Mouse (Mus musculus) lung, postnatal 4 days (tissue): ENCODE results near the gene Lat2.

ENCODE experiments used
- DNase-seq, 2 experiments: peaks; one replicate each; pipeline ENCODE4 v3.0.0; 2021

Gene Lat2

DNA sequence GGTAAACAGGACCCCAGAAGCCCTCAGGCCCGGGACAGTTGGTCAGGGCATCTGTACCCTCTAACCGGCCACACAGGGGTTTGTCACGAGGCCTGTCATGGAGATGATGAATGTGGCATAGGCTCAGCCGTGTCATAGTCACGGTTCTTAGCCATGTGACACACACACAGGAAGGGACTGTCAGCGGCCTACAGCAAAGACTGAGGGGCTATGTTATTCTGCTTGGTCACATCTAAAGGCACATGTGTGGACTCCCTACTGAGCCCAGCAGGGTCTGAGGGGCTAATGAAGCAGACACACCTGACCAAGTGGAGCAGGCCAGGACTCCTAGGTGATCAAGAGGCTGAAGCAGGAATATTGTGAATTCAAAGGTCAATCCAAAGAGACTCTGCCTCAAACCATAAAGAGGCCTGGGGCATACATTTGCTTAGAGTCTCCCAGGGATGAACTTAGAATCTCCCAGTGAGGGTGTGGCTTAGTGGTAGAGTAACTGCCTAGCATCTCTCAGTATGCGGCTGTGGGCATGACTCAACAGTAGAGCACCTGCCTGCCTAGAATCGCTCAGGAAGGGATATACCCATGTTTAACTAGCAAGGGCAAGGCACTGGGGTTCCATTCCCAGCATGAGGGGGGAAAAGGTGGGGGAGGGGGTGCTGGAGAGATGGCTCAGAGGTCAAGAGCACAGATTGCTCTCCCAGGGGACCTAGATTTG lies 2.9 kb downstream of the Lat2 start:
- DNase-seq, result no peak

DNA sequence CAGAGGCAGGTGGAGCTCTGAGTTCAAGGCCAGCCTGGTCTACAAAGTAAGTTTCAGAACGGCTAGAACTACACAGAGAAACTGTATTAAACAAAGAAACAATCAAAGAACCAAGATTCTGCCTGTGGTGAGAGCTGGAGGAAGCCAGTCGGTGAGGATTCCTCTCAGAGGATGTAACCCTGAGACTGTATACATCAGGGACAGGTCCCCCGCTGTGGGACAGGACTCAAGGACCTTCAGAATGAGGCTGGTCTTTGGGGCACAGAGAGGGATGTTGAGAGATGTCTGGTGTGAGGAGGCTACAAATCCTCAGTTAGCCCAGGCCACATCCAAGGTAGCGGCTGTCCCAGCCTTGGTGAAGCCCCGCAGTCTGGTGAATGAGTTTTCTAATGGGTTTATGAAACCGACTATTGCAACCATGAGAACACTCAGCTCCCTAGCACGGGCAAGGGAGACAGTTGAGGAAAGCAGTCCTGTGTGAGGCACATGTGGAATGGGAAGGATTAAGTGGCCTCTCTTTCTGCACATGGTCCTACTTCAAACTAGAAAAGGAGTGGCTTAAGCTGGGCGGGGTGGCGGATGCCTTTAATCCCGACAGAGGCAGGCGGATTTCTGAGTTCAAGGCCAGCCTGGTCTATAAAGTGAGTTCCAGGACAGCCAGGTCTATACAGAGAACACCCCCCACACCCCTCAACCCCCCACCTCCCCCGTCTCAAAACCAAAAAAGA lies 4.7 kb downstream of the Lat2 start:
- no peak for DNase-seq

DNA sequence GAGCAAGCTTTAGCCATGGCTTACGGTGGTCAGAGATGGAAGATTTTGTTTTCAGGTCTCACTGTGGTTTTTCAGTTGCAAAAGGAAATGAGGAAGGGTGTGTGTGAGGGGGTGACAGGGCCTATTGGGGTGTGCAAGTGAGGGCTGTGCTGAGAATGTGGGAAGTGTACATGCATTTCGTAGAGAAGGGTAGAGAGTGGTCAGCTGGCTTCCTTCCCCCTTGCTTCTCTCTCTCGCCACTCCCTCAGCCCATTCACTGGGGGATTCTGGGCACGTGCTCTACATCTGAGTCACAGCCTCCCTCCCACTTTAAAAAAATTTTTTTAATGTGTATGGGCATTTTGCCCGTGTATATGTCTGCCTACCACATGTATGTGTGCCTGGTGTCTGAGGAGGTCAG lies 7.7 kb downstream of the Lat2 start:
- DNase-seq, result peak; percentile 43 to 53

DNA sequence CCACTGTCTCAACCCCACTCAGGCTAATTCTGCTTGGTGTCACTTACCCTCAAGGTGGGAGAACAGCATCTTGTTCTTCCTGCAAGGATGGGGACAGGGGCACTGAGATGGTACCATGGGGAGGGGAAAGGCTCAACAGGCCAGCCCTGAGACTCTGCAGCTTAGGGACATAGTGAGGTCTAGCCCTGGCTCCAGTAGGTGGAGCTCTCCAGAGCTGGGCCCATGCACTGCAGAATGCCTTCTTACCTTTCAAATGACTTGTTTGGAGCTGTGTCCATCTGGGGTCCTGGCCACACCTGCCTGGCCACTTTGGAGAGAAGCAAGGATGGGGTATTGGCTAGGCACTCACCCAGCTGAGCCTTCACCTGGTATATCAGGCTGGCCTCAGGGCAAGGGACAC lies 8.5 kb downstream of the Lat2 start:
- no peak for DNase-seq

DNA sequence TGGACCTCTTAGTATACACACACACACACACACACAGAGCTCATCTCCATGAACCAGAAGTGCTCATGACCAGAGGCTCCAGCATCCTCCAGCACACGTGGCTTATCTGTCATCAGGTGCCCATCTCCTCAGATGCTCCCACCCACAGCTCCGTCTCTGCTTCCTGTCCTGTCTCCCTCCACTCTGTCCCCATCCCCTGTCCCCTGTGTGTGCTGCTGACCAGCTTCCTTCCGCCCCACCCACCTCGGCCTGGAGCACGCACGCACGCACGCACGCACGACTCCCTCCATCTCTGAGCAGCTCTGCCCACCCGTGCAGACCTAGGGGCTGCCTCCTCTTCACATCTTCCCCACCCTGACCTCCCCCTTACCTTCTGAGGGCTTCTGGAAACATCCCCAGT lies 10.4 kb downstream of the Lat2 start:
- peak in 1 of 2 experiments; percentile 55 for DNase-seq

DNA sequence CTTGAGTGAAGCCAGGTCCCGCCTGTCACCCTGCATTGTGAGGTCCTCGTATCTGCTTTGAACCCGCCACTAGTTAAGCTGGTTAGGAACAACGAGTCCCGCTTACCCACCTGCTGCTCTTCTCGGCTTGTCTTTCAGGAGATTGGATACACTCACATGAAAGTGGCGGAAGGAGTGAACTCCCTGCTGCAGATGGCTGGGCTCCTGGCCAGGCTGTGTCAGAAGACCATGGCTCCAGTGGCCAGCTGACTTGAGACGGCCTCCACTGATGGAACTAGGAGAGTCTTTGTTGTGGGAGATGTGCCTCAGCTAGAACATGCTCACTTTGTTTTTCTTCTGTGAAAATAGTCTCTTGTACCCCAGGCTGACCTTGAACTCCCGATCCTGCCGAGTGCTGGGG lies 17.1 kb downstream of the Lat2 start:
- DNase-seq, result no peak

DNA sequence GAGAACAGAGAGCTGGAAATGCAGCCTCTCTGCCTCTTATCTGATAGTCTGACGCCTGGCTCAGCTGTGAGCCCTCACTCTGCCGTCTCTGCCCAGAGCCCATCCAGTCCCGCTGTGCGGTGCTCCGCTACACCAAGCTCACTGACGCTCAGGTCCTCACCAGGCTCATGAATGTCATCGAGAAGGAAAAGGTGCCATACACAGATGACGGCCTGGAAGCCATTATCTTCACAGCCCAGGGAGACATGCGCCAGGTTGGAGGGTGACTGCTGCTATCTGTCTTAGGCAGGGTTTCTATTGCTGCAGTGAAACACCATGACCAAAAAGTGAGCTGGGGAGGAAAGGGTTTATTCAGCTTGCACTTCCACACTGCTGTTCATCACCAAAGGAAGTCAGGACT lies 21.7 kb downstream of the Lat2 start:
- no peak for DNase-seq

DNA sequence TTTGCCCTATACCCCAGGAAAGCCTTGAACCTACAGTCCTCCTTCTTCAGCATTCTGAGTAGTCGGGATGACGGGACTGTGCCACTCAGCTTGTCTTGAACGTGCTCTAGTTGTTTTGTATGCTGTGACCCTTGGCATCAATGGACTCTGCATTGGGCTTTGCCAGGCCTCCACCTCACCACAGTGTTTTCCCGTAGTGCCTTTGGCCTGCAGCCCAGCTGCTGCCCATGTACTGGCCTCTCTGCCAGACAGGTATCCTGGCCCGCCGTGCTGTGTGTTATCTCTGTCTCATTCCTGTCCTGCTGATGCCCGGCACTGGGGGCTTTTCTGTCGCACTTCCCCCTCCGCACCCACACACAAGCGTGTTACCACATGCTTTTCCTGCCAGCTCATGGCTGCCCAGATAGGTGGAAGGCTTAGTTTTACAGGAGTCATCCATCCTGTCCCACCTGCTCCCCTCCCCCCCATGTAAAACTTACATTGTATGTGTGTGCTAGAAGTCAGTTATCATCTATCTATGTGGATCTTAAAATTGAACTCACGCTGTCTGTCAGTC lies 22.7 kb downstream of the Lat2 start:
- no peak for DNase-seq

DNA sequence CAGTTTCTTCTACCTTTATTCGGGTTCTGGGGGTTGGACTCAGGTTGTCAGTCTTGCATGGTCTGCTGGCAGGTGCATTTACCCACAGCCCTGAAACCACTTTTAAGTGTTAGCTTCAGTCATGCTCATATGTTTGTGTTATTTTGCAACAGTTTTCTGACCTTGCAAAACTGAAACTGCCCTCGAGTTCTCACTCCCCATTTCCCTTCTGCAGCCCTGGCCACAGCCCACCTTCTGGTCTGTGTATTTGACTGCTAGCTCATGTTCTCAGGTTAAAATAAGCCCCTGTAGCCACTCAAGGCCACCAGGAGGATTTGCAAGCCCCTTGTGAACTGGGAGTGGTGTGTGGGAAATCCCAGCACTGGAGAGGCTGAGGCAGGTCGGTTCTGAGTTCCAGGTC lies 24.9 kb downstream of the Lat2 start:
- no peak for DNase-seq

DNA sequence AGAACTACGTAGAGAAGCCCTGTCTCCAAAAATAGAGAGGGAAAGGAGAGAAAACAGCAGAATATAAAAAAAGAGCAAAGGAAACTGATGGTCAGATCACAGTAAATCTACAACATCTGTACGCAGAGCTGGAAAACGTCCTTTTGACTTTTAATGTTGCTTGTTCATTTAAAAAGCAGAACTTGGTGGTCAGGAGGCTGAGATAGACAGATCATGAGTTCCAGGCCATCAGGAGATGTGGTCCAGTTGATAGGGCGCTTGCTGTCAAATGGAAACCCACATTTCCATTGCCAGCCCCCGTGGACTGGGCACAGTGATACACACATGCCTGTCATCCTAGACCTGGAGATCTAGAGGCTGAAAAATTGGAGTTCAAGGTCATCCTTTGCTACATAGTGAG lies 30.0 kb downstream of the Lat2 start:
- no peak for DNase-seq

DNA sequence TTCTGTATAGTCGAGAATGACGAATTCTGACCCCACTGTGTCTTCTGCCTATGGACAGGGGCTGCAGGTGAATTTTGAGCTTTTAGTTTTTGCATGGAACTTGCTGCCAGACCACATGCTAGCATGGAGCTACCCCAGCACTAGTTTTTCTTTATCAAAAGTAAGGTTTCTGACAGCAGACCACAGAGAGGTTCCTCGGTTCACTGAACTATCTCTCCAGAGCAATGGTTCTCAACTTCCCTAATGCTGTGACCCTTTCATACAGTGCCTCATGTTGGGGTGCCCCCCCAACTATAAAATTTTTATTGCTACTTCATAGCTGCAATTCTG lies 31.0 kb downstream of the Lat2 start:
- no peak for DNase-seq

DNA sequence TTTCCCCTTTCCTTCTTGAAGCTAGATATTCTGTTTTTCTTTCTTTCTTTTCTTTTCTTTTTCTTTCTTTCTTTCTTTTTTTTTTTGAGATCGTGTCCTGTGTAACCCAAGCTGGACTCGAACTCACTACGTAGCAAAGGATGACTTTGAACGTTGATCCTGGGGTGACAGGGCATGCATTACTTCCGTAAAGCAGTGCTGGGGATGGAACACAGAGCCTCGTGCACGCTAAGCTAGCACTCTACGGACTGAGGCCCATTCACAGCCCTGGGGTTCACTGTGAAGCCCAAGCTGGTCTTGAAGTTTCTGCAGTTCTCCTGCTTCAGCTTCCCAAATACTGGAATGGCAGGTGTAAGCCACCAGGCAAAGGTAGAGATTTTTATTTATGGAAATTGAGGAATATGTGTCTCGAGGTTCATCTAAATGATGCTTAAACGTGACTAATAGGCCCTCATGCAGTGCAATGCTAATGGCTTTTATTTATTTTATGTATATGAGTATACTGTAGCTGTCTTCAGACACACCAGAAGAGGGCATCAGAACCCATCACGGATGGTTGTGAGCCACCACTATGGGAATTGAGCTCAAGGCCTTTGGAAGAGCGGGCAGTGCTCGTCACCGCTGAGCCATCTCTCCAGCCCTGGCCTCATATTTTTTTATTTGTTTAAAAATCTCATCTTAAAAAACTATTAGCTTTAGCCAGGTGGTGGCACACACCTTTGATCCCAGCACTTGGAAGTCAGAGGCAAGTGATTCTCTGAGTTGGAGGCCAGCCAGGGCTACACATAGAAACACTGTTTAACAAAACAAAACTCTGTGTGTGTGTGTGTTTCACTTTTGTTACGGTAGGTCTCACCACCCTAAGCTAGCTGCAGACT lies 31.6 kb downstream of the Lat2 start:
- DNase-seq, result no peak

DNA sequence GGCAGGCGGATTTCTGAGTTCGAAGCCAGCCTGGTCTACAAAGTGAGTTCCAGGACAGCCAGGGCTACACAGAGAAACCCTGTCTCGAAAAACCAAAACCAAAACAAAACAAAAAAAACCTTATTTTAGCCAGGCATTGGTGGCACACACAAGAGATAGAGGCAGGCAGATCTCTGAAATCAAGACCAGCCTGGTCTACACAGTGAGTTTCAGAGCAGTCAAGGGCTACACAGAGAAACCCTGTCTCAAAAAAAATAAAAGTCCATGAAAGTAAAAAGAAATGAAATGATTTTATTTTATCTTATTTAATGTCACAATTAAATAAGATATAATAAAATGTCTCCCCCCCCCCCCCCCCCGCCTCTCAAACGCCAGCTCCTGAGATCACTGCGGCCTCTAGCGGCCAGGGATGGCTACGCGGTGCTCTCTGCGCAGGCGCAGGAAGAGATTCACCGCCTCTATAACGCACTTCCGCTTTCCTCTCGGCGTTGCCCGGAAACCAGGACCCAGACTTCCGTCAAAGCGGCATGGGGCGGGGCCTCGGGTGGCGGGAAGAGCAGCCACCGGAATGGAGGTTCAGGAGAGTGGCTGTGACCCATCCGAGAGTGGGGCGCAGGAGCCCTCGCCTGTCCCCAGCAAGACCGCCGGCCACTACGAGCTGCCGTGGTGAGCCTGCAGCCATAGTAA lies 32.5 kb downstream of the Lat2 start:
- peak; percentile 97 to 98 for DNase-seq

DNA sequence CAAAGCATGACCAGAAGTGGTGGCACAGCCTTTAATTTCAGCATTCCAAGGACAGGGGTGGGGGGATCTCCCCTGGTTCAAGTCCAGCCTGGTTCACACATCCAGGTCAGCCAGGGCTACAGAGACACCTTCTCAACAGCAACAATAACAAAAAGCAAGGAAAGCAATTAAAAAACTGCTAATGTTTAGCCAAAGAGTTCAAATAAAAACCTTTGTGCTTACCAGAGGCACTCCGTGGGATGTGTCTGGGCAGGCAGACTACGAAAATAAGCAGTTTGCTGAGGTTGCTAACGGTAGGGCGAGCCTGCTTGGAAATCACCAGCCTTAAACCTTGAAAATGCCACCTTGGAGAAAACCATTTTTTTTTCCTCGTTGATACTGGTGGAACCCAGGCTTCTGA lies 33.7 kb downstream of the Lat2 start, which contains the start of gene Rfc2:
Gene Rfc2, plus strand, starts transcription at position 221 of the 400 bp plus-strand sequence.
- no peak for DNase-seq

DNA sequence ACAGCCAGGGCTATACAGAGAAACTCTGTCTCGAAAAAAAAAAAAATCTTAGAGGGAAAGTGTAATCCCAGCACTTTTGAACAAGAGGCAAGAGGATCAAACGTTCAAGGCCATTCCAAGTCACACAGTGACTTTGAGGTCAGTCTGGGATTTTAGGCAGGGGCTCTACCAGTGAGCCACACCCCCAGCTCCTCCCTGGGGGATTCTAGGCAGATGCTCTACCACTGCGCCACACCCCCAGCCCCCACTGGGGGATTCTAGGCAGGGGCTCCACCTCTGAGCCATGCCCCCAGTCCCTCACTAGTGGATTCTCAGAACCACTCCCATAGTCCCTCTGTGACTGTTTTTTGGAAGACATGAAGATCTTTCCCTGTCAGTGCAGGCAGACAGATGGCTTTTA lies 35.7 kb downstream of the Lat2 start:
- no peak for DNase-seq

DNA sequence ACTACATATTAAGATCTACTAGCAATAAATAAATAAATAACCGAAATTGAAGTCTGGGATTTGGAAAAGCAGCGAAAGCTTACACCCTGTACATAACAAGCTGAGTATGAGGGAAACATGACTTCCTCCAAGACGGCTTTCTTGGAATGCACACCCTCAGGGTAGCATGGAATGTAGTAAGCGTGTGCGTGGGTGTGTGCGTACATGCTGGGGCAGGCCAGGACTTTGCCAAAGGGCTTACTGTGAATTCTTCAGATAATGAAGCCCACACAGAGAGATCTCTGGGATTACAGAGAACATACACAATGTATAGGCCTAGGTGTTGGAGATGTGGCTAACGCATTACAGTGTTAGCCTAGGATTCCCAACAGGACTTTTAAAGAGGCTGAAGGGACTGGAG lies 37.3 kb downstream of the Lat2 start:
- DNase-seq, result no peak

DNA sequence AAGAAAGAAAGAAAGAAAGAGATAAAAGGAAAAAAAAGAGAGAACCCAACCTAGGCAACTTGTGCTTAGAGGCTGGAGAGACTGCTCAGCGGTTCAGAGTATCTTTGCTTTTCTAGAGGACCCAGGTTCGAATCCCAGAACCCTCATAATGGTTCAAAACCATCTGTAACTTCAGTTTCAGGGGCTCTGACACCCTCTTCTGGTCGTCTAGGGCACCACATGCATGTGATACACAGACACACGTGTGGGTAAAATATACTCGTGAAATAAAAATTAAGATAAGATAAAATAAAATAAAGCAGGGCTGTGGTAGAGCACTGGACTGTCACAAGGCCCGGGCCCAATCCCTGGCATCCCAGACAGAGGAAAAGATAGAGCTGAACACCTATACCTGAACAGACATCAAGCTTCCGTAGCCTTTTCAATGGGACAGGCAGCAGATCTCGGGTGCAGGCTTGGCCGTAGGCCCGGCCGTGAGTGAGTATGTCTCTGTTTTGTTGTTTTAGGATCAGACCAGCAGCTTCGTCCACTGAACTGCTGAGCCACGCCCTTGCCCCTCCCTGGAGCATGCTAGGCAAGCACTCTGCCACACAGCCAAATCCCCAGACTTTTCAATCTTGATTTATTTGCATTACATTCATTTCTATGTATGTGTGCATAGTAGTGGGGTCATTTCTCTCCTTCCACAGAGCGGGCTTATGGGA lies 38.2 kb downstream of the Lat2 start:
- no peak for DNase-seq

DNA sequence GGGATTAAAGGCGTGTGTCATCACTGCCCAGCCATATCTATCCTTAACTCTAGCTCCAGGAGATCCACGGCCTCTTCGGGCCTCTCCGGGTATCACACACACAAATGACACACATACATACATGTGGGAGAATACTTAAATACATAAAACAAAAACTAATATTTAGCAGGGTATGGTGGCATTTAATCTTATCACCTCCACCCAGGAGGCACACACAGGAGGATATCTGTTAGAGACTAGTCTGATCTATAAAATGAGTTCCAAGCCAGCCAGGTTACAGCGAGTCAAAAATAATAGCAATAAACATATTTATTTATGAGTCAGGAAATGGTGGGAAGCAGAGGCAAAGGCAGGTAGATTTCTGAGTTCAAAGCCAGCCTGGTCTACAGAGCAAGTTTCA lies 39.0 kb downstream of the Lat2 start:
- no peak for DNase-seq

DNA sequence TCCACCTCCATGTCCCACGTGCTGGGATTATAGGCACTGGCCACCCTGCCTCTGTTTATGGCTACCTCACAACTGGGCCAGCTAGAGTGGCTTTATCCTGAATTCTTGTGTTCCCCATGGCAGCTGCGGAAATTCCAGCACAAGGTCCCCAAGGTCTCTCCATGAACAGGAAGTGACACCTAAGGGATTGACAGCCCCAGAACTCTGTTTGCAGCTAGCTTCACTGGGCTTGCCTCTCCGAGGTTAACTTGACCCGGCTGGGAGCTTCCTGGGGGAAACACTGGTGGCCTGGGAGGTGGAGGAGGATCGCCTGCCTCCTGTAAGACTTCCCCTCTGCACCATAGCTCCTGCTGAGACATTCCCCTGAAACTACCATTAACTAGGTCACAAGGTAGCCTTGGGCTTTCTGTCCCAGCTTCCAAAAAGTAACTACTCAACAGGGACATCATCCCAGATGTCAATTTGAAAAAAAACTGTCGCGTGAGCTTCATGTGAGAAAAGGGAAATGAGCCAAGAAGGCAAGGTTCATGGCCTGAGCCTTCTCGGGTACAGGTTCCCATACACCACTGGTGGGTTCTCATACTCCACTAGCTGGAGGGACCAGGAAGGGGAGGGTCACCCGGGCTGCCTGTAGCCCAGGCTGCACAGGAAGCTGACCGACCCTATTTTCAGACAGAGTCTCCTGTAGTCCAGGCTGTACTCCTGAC lies 42.2 kb downstream of the Lat2 start:
- DNase-seq, result peak; percentile 33 to 52

DNA sequence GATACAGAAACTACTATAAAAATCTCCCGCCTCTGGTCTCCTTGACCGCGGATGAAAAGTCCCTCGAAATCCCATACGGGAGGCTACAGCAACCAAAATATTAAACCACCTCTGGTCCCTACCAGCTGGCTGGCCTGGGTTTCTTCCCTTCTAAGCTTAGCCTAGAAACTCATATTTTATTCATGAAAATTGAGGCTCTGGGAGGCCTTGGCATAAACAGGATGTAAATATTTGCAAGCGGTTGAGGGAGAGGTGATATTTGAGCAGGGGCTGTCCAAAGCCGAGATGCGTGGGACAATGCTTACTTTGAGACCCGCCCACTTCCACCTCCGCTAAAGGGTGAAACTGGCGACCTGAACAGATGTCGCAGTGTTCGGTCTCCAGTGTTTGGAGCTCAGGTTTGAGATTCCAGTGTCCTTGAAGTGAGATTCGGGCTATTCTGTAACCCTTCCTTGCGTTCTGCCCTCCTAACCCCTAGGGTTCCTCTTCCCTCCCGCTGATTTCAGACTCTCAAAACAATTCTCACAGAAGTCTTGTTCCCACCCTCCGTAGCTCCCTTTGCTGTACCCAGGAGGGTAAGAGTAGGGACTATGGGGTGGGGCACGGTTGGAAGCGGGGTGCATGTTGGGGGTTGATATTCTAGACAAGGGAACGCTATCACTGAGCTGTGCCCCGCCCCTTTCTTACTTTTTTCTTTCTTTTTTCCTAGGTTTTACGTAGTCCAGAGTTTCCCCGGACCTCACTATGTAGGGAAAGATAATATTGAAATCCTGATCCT lies 42.9 kb downstream of the Lat2 start:
- DNase-seq, result peak; percentile 60 to 63
